Mouse (Mus musculus) lung, adult 2 months (tissue): ENCODE results near the gene Crybb1.

Source experiments
- CTCF ChIP-seq: fragments of 200-500 bp; IDR thresholded peaks from 2 replicates; pipeline ENCODE4 v1.5.1; 2011; ENCODE audit warnings: mild to moderate bottlenecking, low read length, control low read depth; ENCODE audit not compliant: insufficient read depth
- POLR2A ChIP-seq: fragments of 200-500 bp; IDR thresholded peaks from 2 replicates; pipeline ENCODE4 v1.6.1; 2011; ENCODE audit warnings: low read depth, mild to moderate bottlenecking, control low read depth, low read length, borderline replicate concordance; ENCODE audit errors: extremely low read depth

DNA sequence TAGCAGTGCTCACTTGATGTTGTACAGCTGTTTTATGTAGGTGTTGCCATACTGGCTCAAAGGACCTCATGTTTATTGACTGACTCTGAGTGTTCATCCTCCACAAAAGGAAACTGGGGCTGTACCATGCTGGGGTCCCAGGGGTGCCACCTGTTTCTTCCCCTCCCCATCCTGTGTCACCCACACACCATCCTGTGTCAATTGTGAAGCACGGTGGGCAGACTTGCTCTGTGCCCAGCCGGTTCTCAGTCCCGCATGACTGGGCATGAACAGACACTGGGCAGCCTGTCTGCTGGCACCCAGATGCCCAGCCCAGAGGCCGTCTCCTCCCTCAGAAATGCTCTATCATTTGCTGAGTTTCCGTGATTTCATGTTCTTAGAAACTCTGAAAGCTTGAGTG is 36.3 kb downstream of the Crybb1 start:
- TF ChIP-seq CTCF (no peak), POLR2A (no peak)
